Mouse (Mus musculus) heart, adult 2 months (tissue): ENCODE data around the gene Hyal1.

Experiments used
- CTCF ChIP-seq: fragments of 200-600 bp; IDR thresholded peaks from 2 replicates; pipeline ENCODE4 v1.8.1; 2022; ENCODE audit warnings: antibody characterized with exemption, mild to moderate bottlenecking, moderate library complexity
- EP300 ChIP-seq: fragments of 200-500 bp; IDR thresholded peaks from 2 replicates; pipeline ENCODE4 v1.6.1; 2011; ENCODE audit warnings: low read depth, low read length, control low read depth; ENCODE audit not compliant: insufficient read depth
- POLR2A ChIP-seq: fragments of 200-500 bp; IDR thresholded peaks from 2 replicates; pipeline ENCODE4 v1.6.1; 2011; ENCODE audit warnings: mild to moderate bottlenecking, low read depth, low read length, control low read depth; ENCODE audit not compliant: insufficient read depth

DNA sequence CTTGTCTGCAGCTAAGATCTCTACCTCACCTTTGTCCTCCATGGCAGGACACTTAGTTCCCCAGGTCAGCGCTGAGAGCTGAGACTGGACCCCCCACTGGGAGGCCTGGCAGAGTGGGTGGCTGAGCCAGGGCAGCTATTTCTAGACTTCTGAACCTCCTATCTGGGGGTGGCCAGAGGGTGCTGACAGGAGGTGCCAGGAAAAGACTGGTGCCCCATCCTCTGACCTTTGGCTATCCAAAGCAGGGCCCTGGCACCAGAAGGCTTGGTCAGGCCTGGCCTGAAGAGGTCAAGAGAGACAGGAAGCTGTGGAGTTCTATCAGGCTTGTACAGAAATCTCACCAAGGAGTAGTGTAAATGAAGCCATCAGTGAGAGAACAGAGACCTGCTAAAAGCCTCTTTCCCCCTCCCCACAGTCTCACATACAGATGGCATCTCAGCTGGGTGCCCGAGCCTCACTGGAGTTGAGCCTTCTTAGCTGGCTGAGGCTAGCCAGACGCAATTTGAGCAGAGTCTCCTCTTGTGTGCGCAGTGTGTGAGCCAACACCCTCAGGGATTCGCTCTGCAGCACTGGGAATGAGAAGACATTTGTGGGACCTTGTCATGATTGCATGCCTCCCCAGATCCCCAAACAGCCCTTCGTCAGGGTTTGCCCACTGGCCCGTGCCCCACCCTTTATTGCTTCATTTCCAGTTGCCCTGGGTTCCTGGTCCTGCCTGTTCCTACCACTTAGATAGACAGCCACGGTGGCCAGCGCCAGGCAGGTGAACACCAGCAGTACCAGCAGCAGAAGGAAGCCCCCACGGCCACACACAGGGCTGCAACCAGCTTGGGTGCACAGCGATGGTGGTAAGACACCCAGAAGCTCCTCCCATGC, 16.6 kb downstream of the Hyal1 start:
- TF ChIP-seq CTCF, result no peak
- no peak for TF ChIP-seq EP300
- TF ChIP-seq POLR2A, result 0 out of 2 replicates have a peak, but pooled peaks have one; percentile 7
